Mouse (Mus musculus) C2C12 (cell line): ENCODE measurements around the gene Sar1a.

ENCODE experiments used
- CEBPB ChIP-seq: IDR thresholded peaks from one replicate; pipeline ENCODE4 v1.6.1; 2011; ENCODE audit warnings: low read depth, mild to moderate bottlenecking, control low read depth, moderate library complexity
- CTCF ChIP-seq: IDR thresholded peaks from one replicate; pipeline ENCODE4 v1.5.1; 2011; ENCODE audit not compliant: control insufficient read depth, insufficient read depth, insufficient read length
- USF1 ChIP-seq: IDR thresholded peaks from one replicate; pipeline ENCODE4 v1.6.1; 2011; ENCODE audit warnings: low read depth, mild to moderate bottlenecking, control low read depth, moderate library complexity

DNA sequence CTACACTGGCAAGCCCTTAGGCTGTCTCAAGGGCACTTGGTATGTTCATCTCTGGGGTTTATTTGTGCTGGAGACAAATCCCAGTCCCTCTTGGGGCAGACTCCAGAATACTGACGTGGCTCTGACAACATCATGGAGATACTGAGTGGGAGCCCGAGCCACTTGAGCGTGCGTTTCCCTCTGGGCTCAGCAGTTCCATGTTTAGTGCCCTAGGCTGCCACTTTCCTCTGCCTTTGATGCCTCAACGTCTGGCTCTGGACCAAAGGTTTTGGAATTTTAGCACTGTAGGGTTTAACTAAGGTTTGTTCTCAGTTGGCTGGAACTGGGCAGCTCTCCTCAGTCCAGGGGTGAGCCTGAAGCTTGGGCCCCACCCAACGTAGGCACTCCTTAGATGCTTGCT, 43.2 kb downstream of the Sar1a start:
- TF ChIP-seq CEBPB = no peak
- no peak for TF ChIP-seq CTCF
- no peak for TF ChIP-seq USF1
